Mouse (Mus musculus): ENCODE data around the gene Arsb. TPM values are rescaled to one million over a fixed set of nuclear protein-coding genes. Genes with fewer than 3 reads are reported as not detected.

The Arsb gene
- polyA plus RNA-seq, 1 experiment from 2014 or later: 6.8 TPM

DNA sequence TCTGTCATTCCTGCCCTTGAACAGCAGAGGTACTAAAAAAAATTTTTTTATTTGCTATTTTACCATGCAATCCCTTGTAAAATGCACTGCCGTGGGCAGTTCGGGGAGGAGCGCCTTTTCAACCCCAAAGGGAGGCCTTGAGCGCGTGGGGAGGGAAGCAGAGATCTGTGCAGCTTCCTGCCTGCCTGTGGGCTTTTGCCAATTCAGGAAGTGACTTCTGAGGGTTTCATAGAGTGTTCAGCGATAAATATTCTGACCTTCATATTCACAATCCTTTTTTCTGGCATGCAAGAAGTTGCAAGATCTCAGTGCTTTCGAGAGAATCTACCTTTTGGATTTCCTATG is 151.1 kb downstream of the Arsb start:
- DNase-seq (ENCODE audit: low spot score) (no peak), ATAC-seq (replicated peaks; ENCODE audit: low FRiP score) (no peak)
- Histone ChIP-seq H3K36me3 (ENCODE audit: control insufficient read depth, insufficient read depth, low read length) (no peaks in the 10 kb centered on the region), H3K9ac (ENCODE audit: low read length) (no peak overlapping the region), H3K27ac (ENCODE audit: low read depth, low read length) (no peak overlapping the region), H3K27me3 (ENCODE audit: control insufficient read depth, insufficient read depth, low read length) (no peaks in the 10 kb centered on the region), H3K4me2 (ENCODE audit: low read depth, low read length, severe bottlenecking) (no peak overlapping the region), H3K4me3 (ENCODE audit: low read depth, low read length) (no peak overlapping the region), H3K9me3 (ENCODE audit: control insufficient read depth, low read length) (no peaks in the 10 kb centered on the region), H3K4me1 (replicated peaks; ENCODE audit: control insufficient read depth, insufficient read depth, low read length) (no peaks in the 10 kb centered on the region)
- WGBS: 89% methylated on average over 7 of the region's 7 CpGs

DNA sequence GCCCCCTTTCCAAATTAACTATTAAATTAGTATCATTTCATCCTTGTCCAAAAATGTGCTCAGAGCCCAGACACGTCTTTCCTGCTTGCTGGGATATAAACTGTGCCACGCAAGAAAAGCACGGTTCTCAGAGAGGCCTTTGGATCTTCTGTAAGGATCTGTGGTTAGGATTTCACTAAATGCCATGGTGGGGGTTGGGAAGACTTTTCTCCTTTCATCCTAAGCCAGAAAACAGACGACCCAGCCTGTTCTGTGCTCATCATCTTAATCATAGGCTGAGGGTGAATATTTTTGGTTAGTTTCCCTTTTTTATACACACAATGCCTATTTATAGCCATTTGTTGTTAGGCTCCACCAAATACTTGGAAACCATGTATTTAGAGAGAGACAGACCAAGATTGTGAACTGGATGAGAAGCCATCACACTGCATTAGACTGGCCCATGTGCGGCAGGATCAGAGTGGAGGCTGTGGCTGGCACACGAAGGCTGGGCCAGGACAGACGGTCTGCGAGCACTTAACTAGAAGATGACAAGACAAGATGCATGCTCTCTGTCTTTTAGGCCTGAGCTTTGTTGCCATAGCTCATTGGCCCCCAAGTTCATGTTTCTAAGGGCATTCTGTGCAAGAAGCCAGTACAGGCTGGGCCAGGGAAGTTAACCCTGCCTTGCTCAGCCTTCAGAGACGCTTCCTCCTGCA is 153.5 kb downstream of the Arsb start:
- H3K9me3 ChIP-seq (ENCODE audit: control insufficient read depth, low read length): no peaks in the 10 kb centered on the region
- DNase-seq (ENCODE audit: low spot score) (no peak), ATAC-seq (replicated peaks; ENCODE audit: low FRiP score) (no peak)
- no peak overlapping the region for H3K9ac ChIP-seq (ENCODE audit: low read length)
- no peaks in the 10 kb centered on the region for H3K4me1 ChIP-seq (replicated peaks; ENCODE audit: control insufficient read depth, insufficient read depth, low read length)
- no peaks in the 10 kb centered on the region for H3K36me3 ChIP-seq (ENCODE audit: control insufficient read depth, insufficient read depth, low read length)
- no peak overlapping the region for H3K4me2 ChIP-seq (ENCODE audit: low read depth, low read length, severe bottlenecking)
- 80% methylated on average over 9 of the region's 9 CpGs for WGBS
- H3K27ac ChIP-seq (ENCODE audit: low read depth, low read length): no peak overlapping the region
- H3K27me3 ChIP-seq (ENCODE audit: control insufficient read depth, insufficient read depth, low read length): no peaks in the 10 kb centered on the region
- no peak overlapping the region for H3K4me3 ChIP-seq (ENCODE audit: low read depth, low read length)

DNA sequence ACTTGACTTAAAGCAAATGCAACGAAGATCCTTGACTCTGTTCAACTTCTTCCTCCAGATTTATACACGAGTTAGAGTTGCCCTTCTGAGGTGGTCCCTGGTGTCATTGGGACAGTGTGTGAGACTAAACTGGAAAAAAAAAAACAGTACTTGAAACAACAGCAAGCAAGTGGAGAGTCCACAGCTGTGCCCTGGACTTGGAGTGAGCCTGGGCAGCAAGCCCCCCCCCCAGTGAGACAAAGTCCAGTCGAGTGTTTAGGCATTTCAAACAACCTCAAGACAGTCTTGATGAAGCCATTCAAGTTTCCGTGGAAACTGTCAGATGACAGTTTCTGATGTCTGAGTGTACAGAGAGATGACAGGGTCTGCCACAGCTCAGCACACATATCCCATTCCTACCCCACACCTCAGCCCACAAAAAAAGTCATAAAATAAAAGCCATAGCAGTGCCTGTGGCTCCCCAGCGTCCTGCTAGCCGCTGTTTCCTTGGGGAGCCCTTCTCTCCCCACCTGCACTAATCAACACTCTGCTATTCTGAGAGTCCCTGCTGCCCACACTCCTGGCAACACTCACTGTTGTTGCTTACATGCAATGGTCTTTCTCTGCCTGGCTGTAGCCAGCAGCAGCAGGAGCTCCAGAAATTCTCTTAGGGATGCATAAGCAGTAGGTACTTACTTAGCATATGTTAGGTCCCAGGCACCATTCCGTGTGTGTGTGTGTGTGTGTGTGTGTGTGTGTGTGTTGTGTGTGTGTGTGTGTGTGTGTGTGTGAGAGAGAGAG is 159.3 kb downstream of the Arsb start:
- DNase-seq (ENCODE audit: low spot score): no peak

DNA sequence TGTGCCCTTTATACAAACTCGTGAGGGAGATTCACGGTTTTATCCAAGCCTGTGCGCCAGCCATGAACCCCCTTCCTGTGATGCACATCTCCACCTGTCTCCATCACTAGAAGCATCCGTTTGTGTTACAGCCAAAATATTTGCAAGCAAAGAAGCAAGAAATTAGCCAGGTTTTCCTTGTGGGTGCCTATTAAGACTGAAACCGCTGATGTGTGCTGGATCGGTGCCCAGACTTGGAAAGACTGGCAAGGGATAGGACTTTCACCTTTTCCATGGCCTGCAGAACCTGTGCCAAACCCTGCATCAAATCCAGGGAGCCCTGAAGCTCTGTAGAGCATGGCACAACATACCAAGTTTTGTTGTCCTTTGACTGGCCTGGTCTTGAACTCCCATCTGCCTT is 165.0 kb downstream of the Arsb start:
- no peak overlapping the region for H3K27ac ChIP-seq (ENCODE audit: low read depth, low read length)
- no peaks in the 10 kb centered on the region for H3K36me3 ChIP-seq (ENCODE audit: control insufficient read depth, insufficient read depth, low read length)
- 90% methylated on average over 6 of the region's 6 CpGs for WGBS
- H3K4me1 ChIP-seq (replicated peaks; ENCODE audit: control insufficient read depth, insufficient read depth, low read length): no peaks in the 10 kb centered on the region
- H3K27me3 ChIP-seq (ENCODE audit: control insufficient read depth, insufficient read depth, low read length): no peaks in the 10 kb centered on the region
- DNase-seq (ENCODE audit: low spot score) (no peak), ATAC-seq (replicated peaks; ENCODE audit: low FRiP score) (no peak)
- H3K9ac ChIP-seq (ENCODE audit: low read length): no peak overlapping the region
- H3K9me3 ChIP-seq (ENCODE audit: control insufficient read depth, low read length): no peaks in the 10 kb centered on the region
- H3K4me3 ChIP-seq (ENCODE audit: low read depth, low read length): no peak overlapping the region
- no peak overlapping the region for H3K4me2 ChIP-seq (ENCODE audit: low read depth, low read length, severe bottlenecking)

More for the DNA sequence above, 159.3 kb downstream of the Arsb start:
- no peak overlapping the region for H3K4me3 ChIP-seq (ENCODE audit: low read depth, low read length)
- no peaks in the 10 kb centered on the region for H3K27me3 ChIP-seq (ENCODE audit: control insufficient read depth, insufficient read depth, low read length)
- H3K36me3 ChIP-seq (ENCODE audit: control insufficient read depth, insufficient read depth, low read length): no peaks in the 10 kb centered on the region
- H3K4me1 ChIP-seq (replicated peaks; ENCODE audit: control insufficient read depth, insufficient read depth, low read length): no peaks in the 10 kb centered on the region
- H3K4me2 ChIP-seq (ENCODE audit: low read depth, low read length, severe bottlenecking): no peak overlapping the region
- H3K27ac ChIP-seq (ENCODE audit: low read depth, low read length): no peak overlapping the region
- no peaks in the 10 kb centered on the region for H3K9me3 ChIP-seq (ENCODE audit: control insufficient read depth, low read length)
- 64% methylated on average over 7 of the region's 7 CpGs for WGBS
- no peak for ATAC-seq (replicated peaks; ENCODE audit: low FRiP score)
- H3K9ac ChIP-seq (ENCODE audit: low read length): no peak overlapping the region

DNA sequence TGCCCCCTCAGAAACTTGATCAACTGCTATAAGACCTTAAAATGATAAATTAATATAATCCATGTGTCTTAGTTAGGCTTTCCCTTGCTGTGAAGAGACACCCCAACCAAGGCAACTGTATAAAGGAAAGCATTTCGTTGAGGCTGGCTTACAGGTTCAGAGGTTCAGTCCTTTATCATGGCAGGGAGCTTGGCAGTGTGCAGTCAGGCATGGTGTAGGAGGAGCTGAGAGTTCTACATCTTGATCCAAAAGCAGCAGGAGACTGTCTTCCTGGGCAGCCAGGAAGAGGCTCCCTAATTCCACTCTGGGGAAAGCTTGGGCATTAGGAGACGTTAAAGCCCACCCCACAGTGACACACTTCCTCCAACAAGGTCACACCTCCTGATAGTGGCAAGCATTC is 166.7 kb downstream of the Arsb start:
- Histone ChIP-seq H3K27ac (ENCODE audit: low read depth, low read length) (no peak overlapping the region), H3K9me3 (ENCODE audit: control insufficient read depth, low read length) (no peaks in the 10 kb centered on the region), H3K9ac (ENCODE audit: low read length) (no peak overlapping the region), H3K4me3 (ENCODE audit: low read depth, low read length) (no peak overlapping the region), H3K36me3 (ENCODE audit: control insufficient read depth, insufficient read depth, low read length) (no peaks in the 10 kb centered on the region), H3K4me2 (ENCODE audit: low read depth, low read length, severe bottlenecking) (no peak overlapping the region), H3K27me3 (ENCODE audit: control insufficient read depth, insufficient read depth, low read length) (no peaks in the 10 kb centered on the region), H3K4me1 (replicated peaks; ENCODE audit: control insufficient read depth, insufficient read depth, low read length) (no peaks in the 10 kb centered on the region)
- no peak for DNase-seq (ENCODE audit: low spot score)
- WGBS: 31% methylated on average over 2 of the region's 2 CpGs
- ATAC-seq (replicated peaks; ENCODE audit: low FRiP score): no peak

DNA sequence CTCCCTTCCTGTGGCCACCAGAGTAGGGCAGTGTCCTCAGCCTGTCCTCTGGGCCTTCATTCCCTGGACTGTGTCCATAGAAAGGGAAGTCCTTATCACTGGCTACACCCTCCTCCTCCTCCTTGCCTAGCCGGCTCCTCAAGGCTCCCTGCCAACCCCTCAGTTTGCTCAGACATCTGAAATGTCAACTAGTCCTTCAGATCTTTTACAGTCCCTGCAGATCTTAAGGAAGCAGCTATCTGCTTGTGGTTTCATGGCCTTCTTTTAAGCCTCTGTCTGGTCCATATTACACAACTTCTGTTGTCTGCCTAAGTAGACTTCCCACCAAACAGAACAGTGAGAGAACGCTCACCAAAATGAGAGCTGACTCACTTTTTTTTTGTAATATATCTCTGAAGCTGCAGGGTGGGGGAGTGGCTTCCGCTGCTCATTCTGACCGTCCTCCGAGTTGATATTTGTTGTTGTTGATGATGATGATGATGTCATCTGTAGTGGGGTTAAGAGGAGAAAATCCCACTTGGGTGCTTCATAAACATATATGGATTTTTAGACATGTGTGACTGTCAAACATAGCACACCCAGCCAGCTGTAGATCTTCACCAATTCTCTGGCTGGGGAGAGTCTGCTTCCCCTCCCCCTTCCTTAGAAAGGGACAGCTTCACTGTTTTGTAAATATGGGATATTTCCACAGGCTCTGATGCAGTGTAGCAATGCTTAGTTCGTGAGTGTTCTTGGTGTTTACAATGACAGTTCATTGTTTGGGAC is 168.1 kb downstream of the Arsb start:
- Histone ChIP-seq H3K27me3 (ENCODE audit: control insufficient read depth, insufficient read depth, low read length) (no peaks in the 10 kb centered on the region), H3K9ac (ENCODE audit: low read length) (no peak overlapping the region), H3K4me3 (ENCODE audit: low read depth, low read length) (no peak overlapping the region), H3K9me3 (ENCODE audit: control insufficient read depth, low read length) (no peaks in the 10 kb centered on the region), H3K27ac (ENCODE audit: low read depth, low read length) (no peak overlapping the region), H3K4me2 (ENCODE audit: low read depth, low read length, severe bottlenecking) (no peak overlapping the region), H3K4me1 (replicated peaks; ENCODE audit: control insufficient read depth, insufficient read depth, low read length) (no peaks in the 10 kb centered on the region), H3K36me3 (ENCODE audit: control insufficient read depth, insufficient read depth, low read length) (no peaks in the 10 kb centered on the region)
- ATAC-seq (replicated peaks; ENCODE audit: low FRiP score) (no peak), DNase-seq (ENCODE audit: low spot score) (no peak)
- 88% methylated on average over 6 of the region's 6 CpGs for WGBS

DNA sequence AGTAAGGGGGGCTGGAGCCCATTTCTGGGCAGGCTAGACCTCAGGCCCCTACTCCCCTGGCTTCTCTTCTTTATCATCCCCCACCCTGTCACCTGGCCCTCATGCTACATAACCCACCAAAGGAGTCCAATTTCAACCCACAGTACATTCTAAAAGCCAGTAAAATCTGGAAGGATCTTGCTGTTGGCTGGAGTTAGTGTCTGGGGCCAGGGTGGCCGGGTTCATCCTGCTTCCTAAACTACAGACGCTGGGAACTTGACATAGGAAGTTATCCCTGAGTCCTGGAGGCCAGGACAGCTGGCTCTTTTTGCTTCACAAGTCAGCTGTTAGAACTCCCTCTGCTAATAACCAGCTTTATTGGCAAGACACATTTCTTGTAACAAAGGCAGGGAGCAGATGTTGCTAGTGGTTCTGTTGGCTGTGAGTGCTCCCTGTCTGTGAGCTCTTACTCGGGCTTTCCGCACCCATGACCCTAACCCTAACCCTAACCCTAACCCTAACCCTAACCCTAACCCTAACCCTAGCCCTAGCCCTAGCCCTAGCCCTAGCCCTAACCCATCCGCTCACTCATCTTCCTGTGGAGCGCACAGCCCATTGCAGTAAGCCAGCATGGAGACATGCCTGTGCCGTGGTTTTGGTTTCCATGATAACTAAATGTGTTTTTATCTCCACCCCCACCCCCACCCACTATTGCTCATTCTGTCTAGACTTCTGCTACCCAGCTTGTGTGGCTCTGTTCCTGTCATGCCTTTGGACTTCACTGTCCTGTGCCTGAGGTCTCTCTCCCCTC is 169.5 kb downstream of the Arsb start:
- no peaks in the 10 kb centered on the region for H3K4me1 ChIP-seq (replicated peaks; ENCODE audit: control insufficient read depth, insufficient read depth, low read length)
- WGBS: 83% methylated on average over 7 of the region's 7 CpGs
- ATAC-seq (replicated peaks; ENCODE audit: low FRiP score): no peak
- no peak overlapping the region for H3K9ac ChIP-seq (ENCODE audit: low read length)
- no peaks in the 10 kb centered on the region for H3K36me3 ChIP-seq (ENCODE audit: control insufficient read depth, insufficient read depth, low read length)
- H3K9me3 ChIP-seq (ENCODE audit: control insufficient read depth, low read length): no peaks in the 10 kb centered on the region
- no peak for DNase-seq (ENCODE audit: low spot score)
- H3K27ac ChIP-seq (ENCODE audit: low read depth, low read length): no peak overlapping the region
- no peak overlapping the region for H3K4me3 ChIP-seq (ENCODE audit: low read depth, low read length)
- no peak overlapping the region for H3K4me2 ChIP-seq (ENCODE audit: low read depth, low read length, severe bottlenecking)
- no peaks in the 10 kb centered on the region for H3K27me3 ChIP-seq (ENCODE audit: control insufficient read depth, insufficient read depth, low read length)

DNA sequence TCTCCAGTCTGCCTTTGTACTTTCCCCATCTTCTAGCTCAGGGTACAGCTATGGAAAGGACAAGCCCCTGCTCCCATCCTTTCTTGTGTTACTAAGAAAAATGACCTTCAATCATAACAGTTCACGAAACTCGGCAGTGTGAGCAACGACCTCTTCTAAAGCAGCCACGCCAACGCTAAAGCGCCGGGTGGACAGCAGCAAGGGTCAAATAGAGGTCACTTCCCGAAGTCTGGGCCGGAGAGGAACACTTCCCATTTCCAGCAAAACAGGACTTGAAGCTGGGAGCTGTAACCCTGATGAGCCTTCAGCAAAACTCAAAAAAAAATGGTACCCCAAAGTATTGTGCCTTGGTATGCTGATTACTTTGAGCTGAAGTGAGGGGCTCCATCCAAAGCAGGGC is 179.6 kb downstream of the Arsb start:
- DNase-seq (ENCODE audit: low spot score): no peak
- ATAC-seq (replicated peaks; ENCODE audit: low FRiP score): no peak
- Histone ChIP-seq H3K9me3 (ENCODE audit: control insufficient read depth, low read length) (no peaks in the 10 kb centered on the region), H3K4me2 (ENCODE audit: low read depth, low read length, severe bottlenecking) (no peak overlapping the region), H3K4me1 (replicated peaks; ENCODE audit: control insufficient read depth, insufficient read depth, low read length) (no peaks in the 10 kb centered on the region), H3K27me3 (ENCODE audit: control insufficient read depth, insufficient read depth, low read length) (no peaks in the 10 kb centered on the region), H3K36me3 (ENCODE audit: control insufficient read depth, insufficient read depth, low read length) (no peaks in the 10 kb centered on the region), H3K9ac (ENCODE audit: low read length) (no peak overlapping the region), H3K4me3 (ENCODE audit: low read depth, low read length) (no peak overlapping the region), H3K27ac (ENCODE audit: low read depth, low read length) (no peak overlapping the region)
- WGBS: 67% methylated on average over 9 of the region's 9 CpGs

All from forebrain, embryonic 11.5 days (tissue).